Mouse (Mus musculus) cerebral cortex, adult 2 months (tissue): ENCODE data around the gene Vstm2l.

Experiments used
- WGBS: fragments of 180-500 bp; shearing (Covaris S2); methylation state at CpG from one replicate; pipeline ENCODE4 v1.1.7; 2018; 5-methylcytosine and 5-hydroxymethylcytosine counted together

Vstm2l gene

DNA sequence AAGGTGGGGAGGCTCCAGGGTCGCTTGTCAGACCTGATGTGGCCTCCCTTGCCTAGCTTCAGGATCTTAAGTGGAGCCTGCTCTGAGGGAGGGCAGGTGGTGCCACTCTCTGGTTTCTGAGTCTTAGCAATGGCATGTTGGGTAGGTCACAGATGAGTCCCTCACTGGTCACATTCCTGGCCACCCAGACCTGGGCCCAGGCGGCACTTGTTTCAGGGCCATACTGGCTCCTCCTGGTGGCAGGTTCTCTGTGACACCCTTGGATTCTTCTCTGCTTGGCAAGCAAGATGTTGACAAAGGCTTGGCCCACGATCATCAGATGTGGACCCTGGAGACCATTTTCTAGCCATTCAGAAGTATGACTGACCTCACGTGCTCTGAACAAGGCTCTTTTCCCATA, 18.2 kb downstream of the Vstm2l start:
- 86% methylated on average over 4 of the region's 4 CpGs for WGBS

DNA sequence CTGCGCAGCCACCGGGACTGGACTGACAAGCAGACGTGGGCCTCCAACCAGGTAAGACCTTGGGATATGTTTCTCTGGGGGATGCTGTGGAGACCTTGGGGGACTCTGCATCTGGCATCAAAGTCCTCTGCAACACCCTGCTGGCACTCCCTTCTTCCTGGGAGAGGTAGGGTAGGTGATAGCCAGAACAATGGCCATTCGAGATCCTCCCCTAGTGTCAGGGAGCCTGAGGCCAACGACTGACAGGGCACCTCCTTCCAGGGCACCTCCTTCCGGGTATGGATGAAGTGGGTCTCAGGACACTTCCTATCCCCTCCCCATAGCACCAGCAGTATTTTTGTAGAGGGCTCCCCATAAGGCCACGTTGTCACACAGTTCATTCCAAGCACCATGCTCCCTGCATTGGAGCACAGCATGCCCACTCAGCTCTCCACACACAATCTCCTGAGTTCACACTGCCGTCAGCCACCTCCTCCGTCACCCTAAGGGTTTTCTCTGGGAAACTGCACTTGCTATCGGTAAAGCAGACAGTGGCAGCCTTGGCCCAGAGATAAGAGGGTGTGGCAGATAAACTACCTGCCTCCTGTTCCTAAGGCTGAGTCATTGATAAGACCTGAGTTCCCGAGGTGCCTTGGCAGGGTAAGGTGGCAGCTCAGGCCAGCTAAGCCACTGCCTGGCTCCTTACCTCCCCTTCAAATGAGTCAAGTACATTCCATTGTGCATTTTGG, 21.2 kb downstream of the Vstm2l start:
- 72% methylated on average over 11 of the region's 11 CpGs for WGBS

DNA sequence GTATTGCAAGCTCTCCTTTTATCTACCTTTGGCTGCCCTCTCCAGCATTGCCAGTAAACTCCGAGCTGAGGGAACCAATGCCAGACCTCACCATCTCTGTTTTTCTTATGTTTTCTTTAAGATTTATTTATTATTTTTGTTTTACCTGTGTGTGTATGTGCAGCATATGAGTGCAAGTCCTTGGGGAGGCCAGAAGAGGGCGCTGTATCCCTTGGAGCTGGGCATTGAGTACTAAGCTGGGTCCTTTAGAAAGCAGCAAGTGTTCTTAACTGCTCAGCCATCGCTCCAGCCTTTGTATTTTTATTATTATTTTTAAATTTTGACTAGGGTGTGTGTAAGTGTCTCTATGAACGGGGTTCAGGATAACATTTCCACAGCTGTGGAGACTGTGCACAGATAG, 22.2 kb downstream of the Vstm2l start:
- 86% methylated on average over 4 of the region's 4 CpGs for WGBS

DNA sequence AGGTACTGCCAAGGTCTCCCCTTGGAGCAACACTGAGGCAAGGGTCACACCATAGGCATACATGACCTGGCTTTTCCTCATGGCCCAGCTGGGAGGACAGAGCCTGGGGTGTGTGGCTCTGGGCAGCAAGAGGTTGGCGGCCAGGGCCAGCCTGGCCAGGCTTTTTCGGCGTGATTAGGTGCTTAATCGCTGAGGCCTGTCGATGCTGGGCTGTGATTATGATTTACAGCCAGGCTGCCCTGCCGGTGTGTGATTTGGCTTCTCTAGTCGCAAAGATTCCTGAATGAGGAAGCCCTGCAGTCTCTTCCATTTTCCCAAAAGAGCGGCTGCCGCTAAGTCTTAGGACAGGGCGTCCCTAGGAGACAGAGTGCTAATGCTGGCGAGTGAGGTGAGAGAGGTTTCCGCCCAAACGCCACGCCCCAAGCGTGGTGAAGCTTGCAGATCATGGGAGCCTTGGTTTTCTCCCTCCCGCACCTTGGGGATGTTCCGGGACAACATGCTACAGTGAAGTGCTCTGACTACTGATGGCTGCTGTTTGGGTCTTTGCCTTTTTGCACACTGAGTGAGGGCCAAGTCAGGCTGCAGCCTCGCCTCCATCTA, 26.2 kb downstream of the Vstm2l start:
- WGBS: 50% methylated on average over 18 of the region's 18 CpGs

DNA sequence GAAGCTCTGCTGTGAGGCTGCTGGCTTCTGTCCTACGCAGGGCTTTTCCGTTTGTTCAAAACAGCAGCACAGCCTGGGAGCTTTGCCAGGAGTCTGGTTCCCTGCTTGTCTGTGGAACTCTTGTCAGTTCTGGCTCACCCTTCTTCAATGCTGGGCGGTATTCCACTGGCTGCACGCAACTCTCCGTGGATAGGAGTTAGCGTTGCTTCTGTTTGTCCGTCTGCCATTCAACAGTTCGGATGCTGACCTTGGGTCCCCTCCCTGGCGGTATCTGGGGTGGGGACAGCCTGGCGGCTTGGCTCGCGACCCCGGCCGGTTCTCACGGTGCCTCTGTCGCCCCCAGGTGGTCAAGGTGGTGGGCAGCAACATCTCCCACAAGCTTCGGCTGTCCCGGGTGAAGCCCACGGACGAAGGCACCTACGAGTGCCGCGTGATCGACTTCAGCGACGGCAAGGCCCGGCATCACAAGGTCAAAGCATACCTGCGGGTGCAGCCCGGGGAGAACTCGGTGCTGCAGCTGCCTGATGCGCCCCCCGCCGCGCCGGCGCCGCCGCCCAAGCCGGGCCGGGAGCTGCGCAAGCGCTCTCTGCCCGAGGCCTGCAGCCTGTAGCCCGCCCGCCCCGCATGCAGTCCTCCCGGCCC, 29.2 kb downstream of the Vstm2l start:
- 1% methylated on average over 42 of the region's 47 CpGs for WGBS

DNA sequence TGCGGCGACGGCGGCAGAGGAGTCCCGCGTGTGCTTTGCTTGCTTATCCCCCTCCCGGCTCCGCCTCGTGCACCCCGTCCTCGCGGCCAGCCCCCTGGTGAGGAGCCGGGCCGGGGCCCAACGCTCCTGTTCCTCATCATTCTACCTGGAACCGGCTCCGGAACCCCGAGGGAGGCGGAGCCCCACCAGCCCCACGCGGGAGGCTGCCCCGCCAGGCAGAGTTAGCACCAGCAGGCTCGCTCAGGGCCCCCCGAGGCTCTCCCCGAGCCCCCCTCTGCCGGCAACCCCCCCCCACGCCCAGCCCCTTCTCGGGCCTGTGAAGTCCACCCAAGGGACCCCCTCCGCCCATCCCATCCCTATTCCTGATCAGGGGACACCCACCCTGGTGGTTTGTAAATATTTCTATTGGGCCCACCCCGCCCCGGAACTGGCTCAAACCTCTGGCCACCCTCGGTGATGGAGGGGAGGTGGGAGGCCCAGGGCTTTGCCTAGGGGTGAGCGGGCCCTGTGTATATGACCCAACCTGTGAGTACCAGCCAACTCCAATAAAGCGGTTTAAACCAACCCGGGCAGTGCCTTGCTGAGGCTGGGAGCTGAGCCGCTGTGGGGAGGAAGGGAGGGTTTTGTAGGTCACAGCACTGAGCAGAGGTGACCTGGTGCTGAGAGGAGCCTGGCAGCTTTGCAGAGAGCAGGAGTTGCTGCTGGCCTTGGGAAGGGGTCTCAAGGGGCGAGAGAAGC, 29.9 kb downstream of the Vstm2l start:
- 20% methylated on average over 34 of the region's 37 CpGs for WGBS

DNA sequence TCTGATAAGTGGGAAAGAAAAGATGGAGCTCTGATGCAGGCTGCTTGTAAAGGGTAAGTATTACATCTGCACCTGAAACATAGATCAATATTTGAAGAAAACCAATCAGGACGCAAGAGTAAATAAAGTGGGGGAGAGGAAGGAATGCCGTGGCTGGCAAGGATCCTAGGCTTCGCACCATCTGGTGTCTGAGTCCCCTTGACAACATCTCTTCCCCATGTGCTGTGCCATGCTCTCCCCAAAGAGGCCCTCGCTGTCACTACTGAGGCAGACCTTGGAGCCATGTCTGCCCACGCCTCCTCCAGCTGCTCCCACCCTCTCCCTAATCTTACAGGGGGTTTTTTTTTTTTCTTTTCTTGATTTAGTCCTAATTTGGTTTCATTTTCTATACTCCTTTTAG, 39.5 kb downstream of the Vstm2l start:
- 57% methylated on average over 5 of the region's 5 CpGs for WGBS

DNA sequence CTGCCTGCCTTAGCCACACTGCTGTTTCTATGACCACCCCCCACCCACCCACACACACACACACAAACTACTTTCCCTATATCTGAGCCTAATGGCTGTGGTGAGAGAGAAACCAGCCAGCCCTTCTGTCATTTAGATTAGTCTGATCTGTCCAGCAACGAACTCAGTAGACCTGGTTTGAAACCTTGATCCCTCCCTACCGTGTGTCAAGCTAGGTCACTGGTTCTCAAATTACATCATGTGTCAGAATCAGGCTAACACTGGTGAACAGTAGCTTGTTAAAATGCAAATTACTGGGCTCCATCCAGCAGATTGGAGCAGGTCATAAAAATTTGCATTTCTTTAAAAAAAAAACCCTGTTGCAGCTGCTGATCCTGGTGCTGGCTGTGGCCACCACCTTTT, 43.3 kb downstream of the Vstm2l start:
- WGBS: 40% methylated on average over 2 of the region's 2 CpGs

DNA sequence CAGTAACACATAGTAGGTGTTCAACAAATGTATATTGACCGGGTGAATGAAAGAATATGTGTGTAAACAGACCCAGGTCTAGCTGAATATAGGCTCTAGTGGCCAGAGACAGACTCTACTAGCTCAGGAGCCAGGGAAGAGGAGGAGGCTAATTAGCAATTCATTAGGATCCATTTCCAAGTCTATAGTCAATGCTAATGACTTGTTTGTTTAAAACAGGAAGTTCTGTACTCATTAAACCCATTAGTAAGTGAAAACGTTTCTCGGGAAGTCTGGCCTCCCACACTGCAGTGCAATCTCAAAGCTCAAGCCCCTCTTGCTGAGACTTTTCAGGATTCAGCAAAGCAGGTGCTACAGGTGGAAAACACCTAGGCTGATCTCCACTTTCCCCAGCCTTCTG, 53.4 kb downstream of the Vstm2l start:
- WGBS: 33% methylated on average over 3 of the region's 3 CpGs

DNA sequence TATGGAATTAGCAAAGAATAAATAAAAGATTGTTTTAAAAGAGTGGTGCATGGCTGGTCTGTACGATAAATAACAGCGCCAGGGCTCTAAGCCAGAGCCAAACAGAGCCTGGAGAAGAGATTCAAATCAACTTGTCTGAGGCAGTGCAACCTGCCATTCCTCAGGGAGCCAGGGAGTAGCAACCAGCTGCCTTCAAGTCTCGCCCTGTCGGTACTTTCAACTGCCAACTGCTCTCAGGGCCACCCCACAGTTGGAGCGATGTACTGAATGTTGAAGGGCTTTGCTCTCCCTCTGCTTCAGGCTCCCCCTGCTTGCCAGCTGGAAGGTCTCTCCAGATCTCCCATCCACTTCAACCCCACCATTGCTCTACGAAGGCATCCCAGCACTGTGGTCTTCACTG, 55.7 kb downstream of the Vstm2l start:
- WGBS: 62% methylated on average over 6 of the region's 6 CpGs

DNA sequence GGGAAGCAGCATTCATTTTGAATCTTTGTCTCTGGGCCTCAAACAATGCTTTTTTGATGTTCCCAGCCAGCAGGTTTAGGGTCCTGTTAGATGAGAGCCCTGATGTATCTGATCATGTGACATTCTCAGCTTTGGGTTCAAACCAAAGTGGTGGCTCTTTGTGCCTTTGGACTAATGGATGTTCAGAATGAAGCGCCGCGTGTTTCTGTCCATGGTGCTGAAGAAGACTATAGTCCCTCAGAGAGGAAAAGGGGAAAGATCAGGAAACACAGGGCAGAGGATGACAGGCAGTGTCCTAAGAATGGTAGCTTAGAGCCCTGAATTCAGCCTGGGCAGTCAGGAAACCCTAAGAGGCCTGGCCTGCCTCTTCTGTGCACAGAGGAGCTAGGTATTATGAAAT, 56.2 kb downstream of the Vstm2l start:
- 43% methylated on average over 3 of the region's 3 CpGs for WGBS

DNA sequence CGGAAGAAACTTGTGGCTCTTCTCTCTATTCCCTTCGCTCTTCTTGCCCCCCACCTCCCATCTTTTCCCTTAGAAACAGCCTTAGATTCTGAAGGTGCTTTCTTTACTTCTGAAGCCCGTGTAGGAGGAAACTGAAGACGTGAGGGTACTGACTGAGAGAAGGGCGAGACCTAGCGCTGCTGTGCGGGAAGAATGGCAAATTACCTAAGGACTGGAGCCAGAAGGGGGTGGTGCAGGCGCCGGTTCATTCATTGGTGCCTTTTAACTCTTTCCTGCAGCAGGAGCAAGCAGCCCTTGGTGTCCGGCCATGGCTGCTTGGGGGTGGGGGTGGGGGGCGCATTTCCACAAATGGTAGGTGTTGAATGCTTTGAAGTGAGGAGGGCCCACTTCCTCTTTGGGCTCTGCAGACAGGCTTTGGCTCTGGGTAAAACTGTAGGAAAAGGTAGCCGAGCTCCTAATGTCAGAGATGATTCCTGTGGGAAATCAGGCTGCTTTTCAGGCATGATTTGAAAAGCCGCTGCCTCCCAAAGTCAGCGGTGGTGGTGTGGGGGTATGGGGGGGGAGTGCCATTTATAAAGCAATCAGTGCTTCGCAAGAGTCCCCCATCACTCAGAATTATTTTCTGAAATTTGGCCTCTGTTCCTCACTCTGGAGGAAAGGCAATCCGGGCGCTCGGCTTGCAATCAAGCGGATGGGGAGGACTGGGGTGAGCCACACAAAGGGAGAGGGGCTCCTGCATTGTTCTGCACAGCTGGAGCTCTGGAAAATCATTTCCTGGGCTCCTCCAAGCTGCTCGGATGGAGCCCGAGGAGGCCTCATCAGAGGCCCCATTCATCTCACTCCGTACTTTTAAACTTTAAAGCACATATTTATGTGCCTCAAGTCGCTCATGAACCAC, 60.4 kb downstream of the Vstm2l start:
- 36% methylated on average over 23 of the region's 23 CpGs for WGBS

DNA sequence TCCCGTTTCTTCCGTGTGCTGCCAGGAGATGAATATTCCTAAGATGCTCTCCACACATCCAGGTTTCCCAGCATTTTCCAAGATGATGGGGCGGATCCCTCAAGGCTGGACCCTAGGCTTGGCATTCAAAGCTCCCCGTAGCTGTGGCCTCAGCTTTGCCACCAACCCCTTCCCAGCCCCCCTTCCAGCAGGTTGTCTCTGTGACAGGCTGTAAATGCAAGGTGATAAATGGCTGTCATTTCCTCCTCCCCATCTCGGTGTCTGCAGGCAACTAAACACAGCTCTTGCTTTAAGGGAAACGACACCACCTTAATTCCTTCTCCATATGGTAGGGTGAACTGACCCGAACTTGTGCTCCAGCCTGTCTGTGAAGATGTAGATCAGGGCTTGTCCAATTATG, 61.1 kb downstream of the Vstm2l start:
- WGBS: 37% methylated on average over 7 of the region's 7 CpGs

DNA sequence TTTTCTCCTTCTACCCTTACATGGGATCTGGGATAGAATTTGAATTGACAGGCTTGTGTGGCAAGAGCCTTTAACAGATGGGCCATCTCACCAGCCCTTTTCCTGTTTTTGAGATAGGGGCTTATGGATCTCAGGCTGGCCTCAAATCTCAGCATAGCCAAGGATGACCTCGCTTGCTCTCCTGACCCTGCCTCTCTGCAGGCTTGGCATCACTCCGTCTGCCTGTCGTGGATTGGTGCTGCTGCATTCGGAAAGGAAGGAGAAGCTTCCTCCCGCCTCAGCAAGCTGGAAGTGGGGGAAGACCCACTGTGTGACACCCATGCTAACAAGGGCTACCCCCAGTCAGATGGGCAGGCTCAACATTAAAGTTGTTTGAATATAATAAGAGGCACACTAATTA, 64.8 kb downstream of the Vstm2l start:
- WGBS: 56% methylated on average over 5 of the region's 5 CpGs

DNA sequence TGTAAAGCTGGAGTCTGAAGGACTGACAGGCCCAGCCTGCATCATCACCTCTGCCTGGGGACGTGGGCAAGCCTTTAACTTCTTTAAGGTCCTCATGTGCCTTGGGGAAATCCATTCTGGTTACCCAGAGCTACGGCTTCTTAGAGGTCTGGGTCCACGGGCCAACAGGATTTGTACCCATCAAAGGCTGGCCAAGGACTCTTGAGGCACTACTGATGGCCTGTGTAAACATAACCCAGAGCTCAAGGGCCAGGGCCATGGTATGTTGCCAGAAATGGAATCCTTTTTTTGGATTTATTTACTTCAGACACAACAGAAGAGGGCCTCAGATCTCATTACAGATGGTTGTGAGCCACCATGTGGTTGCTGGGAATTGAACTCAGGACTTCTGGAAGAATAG, 68.3 kb downstream of the Vstm2l start:
- WGBS: 95% methylated on average over 3 of the region's 3 CpGs

DNA sequence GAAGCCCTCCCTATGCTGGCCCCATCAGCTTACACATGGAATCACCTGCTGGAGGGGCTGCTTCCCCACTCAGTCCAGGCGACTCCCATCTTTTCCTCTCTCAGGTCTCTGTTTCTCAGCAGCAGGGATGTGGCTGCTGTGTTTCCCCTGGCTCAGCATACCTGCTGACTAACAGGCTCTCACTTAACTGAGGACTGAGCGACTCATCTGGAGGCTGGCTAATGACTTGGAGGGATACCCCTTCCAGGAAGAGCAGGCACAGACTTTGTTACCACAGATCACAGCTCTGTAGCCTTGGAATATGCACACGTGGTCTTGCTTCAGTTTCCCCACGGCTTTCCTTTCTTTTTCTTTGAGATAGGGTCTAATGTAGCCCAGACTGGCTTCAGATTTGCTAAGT, 68.8 kb downstream of the Vstm2l start:
- 89% methylated on average over 4 of the region's 4 CpGs for WGBS

DNA sequence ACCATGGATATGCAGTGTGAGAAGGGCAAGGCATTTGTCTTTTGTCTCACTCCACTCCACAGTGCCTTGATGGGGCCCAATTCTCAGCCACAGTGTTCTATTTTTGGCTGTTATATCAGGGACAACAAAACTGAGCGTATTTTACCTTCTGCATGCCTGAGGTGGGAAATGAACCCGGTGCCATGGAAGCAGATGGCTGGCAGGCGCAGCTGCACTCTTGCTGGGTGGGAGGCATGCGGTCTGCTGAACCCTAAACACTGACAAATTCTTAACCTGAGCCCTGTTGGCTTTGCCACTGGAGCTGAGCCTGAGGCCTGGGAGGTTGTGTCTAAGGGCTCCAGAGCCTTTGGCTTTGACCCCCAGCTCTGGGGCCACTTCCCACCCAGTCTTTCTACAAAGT, 71.2 kb downstream of the Vstm2l start:
- WGBS: 49% methylated on average over 4 of the region's 4 CpGs

DNA sequence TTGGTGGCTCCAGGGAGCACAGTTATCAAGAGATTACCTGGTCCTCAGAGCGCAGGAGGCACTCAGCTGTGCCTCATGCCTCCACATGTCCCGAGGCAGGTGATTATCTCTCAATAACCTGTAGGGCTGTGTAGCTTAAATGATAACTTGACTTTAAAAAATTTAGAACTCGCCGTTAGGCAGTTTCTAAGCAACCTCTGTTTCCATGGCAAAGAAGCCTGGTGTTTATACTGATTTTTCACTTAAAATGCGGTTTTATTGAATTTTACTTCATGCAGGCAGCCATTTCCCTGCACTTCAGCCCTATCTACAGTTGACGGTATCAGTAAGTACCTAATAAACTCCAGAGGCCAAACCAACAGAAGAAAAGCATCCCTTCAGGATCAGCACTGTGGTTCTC, 71.8 kb downstream of the Vstm2l start:
- 74% methylated on average over 6 of the region's 6 CpGs for WGBS

DNA sequence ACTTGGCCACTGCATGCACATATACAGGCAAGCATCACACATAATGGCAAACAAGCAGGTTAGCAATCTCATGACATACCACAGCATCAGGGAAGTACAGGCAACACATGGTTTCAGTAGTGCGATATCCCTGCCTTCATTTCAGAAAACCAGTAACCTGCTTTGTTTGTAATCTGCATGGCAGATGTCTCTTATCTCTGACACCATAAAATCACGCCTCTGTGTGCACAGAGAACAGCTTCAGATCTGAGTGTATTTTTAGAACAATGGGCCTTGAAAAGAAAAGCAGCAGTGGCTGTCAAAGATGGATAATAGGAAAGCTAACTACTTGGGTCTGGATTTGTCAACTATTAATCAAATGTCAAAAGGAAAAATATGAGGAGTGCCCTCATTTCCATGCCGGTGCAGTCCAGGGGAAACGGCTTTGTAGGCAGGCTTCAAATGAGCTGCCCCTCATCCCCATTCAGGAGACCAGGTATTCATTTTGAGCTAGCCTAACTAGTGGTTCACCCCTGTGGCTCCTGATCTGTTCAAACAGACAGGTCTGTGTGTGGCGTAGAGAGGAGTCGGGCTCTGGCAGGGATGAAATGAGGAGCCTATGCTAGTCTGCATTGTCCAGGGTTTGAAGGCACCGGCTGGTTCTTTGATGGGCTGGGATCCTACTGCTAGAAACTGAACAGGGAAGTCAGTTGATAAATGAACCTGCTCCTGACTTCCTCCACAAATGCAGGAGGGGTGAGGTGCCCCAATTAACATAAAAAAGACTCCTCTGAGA, 74.2 kb downstream of the Vstm2l start:
- 64% methylated on average over 7 of the region's 7 CpGs for WGBS

DNA sequence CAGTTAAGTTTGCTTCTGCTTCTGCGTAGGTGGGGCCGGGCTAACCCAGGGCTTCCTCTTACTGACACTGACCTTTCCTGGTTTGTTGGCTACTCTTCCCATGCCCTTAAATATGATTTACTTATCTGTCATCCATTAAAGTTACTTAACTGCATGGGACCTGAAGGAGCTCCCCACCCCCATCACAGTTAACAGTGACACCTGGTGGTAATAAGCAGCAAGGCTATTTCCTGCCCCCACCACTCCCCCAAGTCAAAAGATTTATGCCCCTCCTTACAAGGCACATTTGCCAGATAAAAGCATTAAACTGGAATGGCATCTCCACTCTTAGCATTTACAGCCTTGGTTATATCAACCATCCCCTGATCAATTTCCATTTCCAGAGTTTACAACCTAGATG, 75.5 kb downstream of the Vstm2l start:
- 82% methylated on average over 2 of the region's 2 CpGs for WGBS

DNA sequence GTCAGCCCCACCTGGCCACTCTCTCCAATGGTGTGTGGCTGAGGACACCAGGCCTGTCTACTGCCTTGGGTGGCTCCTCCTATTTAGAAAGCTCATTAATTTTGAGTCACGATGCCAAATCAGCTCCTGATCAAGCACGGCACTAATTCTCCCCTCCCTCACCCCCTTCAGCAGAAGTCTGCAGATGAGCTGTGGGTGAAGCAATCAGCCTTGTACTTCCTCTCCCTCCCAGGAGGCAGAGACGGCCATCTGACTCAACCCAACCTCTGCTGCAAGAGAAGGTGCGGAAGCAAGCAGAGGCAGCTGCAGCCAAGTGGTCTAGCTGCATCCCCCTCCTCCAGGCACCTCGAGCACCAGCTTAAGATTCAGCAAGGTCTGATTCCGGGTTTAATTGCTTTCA, 76.6 kb downstream of the Vstm2l start:
- WGBS: 62% methylated on average over 6 of the region's 6 CpGs
